Mouse (Mus musculus): ENCODE results near the gene Arid1a.
"Not testable (repeated sequence)": the region's sequence is repeated elsewhere in the genome, so short reads cannot be mapped to it uniquely, and the experiment has no call there.

The Arid1a gene

GRCm38 (mm10) chr4:133651986-133652385, 104.6 kb downstream of the Arid1a start:
- DNase-seq (ENCODE audit: low spot score in 2 of 2): no peak

DNA sequence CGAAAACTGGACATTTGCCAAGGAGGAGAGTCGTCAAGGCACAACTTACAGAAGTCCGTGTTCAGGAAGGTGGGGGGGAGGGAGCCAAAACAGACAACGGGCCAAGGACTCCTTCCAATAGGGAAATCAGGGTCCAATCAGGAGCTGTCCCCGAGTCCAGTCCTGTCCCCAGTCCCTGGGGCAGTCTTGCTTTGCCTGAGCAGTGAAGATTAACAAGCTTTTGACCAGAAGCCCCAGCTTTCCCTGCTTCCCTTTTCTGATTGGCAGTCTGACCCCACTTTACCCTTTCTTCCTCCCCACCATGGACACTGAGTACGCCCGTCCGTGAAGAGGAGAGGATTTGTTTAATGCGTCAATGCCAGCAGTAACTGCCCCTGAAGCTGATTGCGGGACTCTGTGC, 105.1 kb downstream of the Arid1a start:
- no peak for DNase-seq (ENCODE audit: low spot score in 2 of 2)

DNA sequence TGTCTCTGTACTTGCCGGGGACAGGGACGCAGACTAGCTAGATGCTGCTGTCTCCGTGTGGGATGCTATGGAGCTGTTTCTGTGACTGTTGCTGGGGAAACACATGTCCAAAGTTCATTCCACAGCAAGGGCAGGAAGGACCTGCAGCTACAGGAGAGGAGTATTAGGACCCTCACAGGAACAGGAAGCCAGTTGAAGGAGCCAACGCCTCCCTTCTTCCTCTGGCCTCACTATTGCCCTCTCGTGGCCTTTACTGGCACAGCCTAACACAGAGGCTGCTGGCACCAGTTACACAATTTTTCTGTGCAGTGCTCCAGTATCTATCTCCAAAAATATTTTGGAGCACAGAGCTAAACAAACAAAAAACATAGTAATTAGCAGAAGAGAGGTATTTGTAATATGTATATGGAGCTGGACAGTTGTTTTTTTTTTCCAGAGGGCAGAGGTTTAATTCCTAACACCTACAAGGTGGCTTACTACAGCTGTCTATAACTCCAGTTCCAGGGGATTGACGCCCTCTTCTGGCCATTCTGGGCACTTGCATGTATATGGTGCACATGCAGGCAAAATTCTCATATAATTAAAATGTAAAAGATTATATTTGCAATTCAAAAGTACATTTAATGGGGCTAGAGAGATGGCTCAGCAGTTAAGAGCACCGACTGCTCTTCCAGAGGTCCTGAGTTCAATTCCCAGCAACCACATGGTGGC, 106.4 kb downstream of the Arid1a start, which contains the start of gene Zdhhc18:
TSS of gene Zdhhc18 (minus strand) at position 166 of the 711 bp plus-strand sequence.
- peak; percentile 68 to 84 for DNase-seq (ENCODE audit: low spot score in 2 of 2)

GRCm38 (mm10) chr4:133649464-133649863, 107.1 kb downstream of the Arid1a start:
- not testable (repeated sequence) for DNase-seq (ENCODE audit: low spot score in 2 of 2)

- no peak for DNase-seq (ENCODE audit: low spot score in 2 of 2)
Measured at GRCm38 (mm10) chr4:133645680-133646079, 110.9 kb downstream of the Arid1a start.

- DNase-seq (ENCODE audit: low spot score in 2 of 2): no peak
Measured at GRCm38 (mm10) chr4:133645195-133645594, 111.4 kb downstream of the Arid1a start.

- no peak for DNase-seq (ENCODE audit: low spot score in 2 of 2)
Measured at GRCm38 (mm10) chr4:133634043-133634410, 122.5 kb downstream of the Arid1a start.

- peak; percentile 83 to 90 for DNase-seq (ENCODE audit: low spot score in 2 of 2)
Measured at GRCm38 (mm10) chr4:133633332-133634042, 123.1 kb downstream of the Arid1a start.

DNA sequence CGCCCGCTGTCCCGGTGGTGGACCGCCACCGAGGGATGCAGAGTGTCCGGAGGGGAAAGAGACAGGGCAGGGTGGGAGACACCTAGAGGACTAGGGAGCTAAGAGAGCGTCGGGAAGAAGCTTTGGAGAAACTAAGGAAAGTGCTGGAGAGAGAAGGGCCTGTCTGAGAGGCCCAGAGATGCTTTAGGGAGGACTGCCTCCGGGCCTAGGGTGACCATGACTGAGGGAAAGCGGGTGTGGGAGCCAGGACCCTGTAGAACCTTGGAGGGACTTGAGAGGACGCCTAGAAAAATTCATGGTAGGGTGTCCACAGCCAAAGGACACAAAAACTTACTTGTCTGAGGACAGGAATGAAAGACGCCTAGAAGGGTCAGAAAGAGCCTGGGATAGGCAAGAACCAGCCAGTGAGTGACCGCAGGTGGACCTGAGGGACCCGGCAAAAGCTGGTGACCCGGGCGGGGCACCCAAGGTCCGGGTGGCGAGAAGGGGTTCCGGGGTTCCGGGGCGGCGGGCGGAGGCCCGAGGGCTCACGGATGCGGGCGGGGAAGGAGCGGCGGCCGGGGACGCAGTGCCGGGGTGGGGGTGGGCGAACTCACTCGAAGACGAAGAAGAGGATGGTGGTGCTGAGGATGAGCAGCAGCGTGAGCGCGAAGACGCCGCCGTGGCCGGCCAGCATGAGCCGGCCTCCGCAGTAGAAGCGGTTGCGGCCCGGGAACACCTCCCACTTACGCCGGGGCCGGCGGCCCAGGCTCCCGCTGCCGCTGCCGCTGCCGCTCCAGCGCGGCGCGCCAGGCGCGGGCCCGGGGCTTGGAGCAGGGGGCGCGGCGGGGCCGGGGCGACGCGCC, 123.9 kb downstream of the Arid1a start:
- DNase-seq (ENCODE audit: low spot score in 2 of 2): no peak

DNA sequence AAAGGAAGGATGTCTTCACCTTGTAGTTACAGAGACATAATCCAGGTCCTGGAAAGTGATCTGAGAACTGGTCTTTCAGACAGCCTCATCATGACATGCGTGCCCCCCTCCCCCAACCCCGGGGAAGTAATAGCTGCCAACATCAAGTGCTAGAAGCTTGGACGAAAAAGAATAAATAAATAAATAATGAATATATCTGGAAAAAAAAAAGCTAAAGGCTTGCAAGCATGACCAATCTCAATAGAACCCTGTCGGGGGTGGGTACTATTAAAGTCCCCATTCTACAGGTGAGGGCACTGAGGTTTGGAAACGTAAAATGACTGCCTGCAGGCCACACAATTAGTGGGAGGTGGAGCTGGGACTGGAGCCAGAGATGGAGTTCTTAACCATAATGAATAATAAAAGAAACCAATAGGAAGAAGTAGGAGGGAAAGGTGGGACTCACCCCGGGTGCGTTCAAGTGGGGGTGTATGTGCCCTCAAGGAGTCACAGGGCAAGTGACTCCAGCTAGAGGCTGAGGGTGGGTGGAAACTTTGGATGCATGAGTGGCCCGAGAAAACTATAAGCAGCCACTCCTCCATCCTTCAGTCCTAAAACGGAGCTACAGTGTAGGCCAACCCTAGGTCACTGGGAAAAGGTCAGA, 124.7 kb downstream of the Arid1a start:
- DNase-seq (ENCODE audit: low spot score in 2 of 2): no peak

GRCm38 (mm10) chr4:133631071-133631768, 125.3 kb downstream of the Arid1a start:
- DNase-seq (ENCODE audit: low spot score in 2 of 2): no peak

DNA sequence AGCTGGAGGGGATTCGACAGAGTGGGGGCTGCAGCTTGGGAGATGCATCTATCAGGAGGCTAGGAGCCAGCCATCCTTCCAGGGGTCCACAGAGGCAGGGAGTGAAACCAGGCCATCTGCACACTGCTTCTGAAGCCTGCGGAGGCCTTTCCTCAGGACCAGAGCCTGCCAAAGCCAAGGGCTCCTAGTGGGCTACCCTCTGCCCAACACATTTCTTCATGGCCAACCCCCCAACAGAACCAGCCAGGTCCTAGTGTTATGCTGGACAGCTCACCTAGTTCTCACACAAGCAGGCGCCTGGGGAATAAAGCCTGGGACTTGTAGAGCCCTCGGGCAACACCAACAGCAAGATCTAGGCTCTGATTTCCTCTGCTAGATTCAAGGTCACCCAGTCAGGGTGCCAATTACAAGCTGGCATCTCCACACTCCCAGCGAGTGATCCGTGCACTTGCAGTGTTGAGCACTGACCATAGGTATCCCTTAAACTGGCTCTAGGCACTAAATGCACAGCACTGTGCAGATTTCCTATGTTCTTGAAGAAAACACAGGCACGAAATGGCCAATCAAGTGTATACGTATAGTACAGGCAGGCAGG, 126.1 kb downstream of the Arid1a start:
- no peak for DNase-seq (ENCODE audit: low spot score in 2 of 2)

- DNase-seq (ENCODE audit: low spot score in 2 of 2): no peak
Measured at GRCm38 (mm10) chr4:133629191-133629590, 127.4 kb downstream of the Arid1a start.
